Mouse (Mus musculus): Measurements from ENCODE around the gene Cerk. TPM values are rescaled to one million over a fixed set of nuclear protein-coding genes. Genes with fewer than 3 reads are reported as not detected.

Cerk gene
- polyA plus RNA-seq, 1 experiment from 2014 or later: 4.7 TPM

GRCm38 (mm10) chr15:86172526-86172925, 13.4 kb downstream of the Cerk start:
- H3K4me2 ChIP-seq (ENCODE audit: low read depth, low read length): no peak overlapping the region
- H3K36me3 ChIP-seq (ENCODE audit: control insufficient read depth, insufficient read depth): no peaks in the 10 kb centered on the region
- no peak overlapping the region for H3K9ac ChIP-seq (ENCODE audit: low read depth, low read length)
- H3K4me3 ChIP-seq (ENCODE audit: low read depth, low read length): no peak overlapping the region
- ATAC-seq (ENCODE audit: low read depth): no peak
- no peaks in the 10 kb centered on the region; the same call in 1 of the 2 replicates for H3K4me1 ChIP-seq (ENCODE audit: control insufficient read depth, low read depth, low read length)
- WGBS (ENCODE audit: insufficient replicate concordance): 45% methylated on average over 6 of the region's 6 CpGs
- H3K27ac ChIP-seq (ENCODE audit: low read length): no peak overlapping the region
- H3K27me3 ChIP-seq (ENCODE audit: control insufficient read depth, insufficient read depth, low read depth, low read length): no peaks in the 10 kb centered on the region
- no peaks in the 10 kb centered on the region for H3K9me3 ChIP-seq (replicated peaks; ENCODE audit: control insufficient read depth, low read length)

GRCm38 (mm10) chr15:86172124-86172523, 13.8 kb downstream of the Cerk start:
- no peak overlapping the region for H3K27ac ChIP-seq (ENCODE audit: low read length)
- H3K36me3 ChIP-seq (ENCODE audit: control insufficient read depth, insufficient read depth): no peaks in the 10 kb centered on the region
- no peaks in the 10 kb centered on the region for H3K9me3 ChIP-seq (replicated peaks; ENCODE audit: control insufficient read depth, low read length)
- no peaks in the 10 kb centered on the region; the same call in 1 of the 2 replicates for H3K4me1 ChIP-seq (ENCODE audit: control insufficient read depth, low read depth, low read length)
- H3K9ac ChIP-seq (ENCODE audit: low read depth, low read length): no peak overlapping the region
- no peak overlapping the region for H3K4me2 ChIP-seq (ENCODE audit: low read depth, low read length)
- no peak for ATAC-seq (ENCODE audit: low read depth)
- 39% methylated on average over 3 of the region's 3 CpGs for WGBS (ENCODE audit: insufficient replicate concordance)
- H3K4me3 ChIP-seq (ENCODE audit: low read depth, low read length): no peak overlapping the region
- H3K27me3 ChIP-seq (ENCODE audit: control insufficient read depth, insufficient read depth, low read depth, low read length): no peaks in the 10 kb centered on the region

GRCm38 (mm10) chr15:86171316-86171715, 14.6 kb downstream of the Cerk start:
- no peaks in the 10 kb centered on the region for H3K9me3 ChIP-seq (replicated peaks; ENCODE audit: control insufficient read depth, low read length)
- no peak overlapping the region for H3K4me3 ChIP-seq (ENCODE audit: low read depth, low read length)
- H3K9ac ChIP-seq (ENCODE audit: low read depth, low read length): no peak overlapping the region
- ATAC-seq (ENCODE audit: low read depth): no peak
- no peaks in the 10 kb centered on the region for H3K36me3 ChIP-seq (ENCODE audit: control insufficient read depth, insufficient read depth)
- H3K27ac ChIP-seq (ENCODE audit: low read length): no peak overlapping the region
- 66% methylated on average over 12 of the region's 12 CpGs for WGBS (ENCODE audit: insufficient replicate concordance)
- no peaks in the 10 kb centered on the region for H3K27me3 ChIP-seq (ENCODE audit: control insufficient read depth, insufficient read depth, low read depth, low read length)
- H3K4me1 ChIP-seq (ENCODE audit: control insufficient read depth, low read depth, low read length): no peaks in the 10 kb centered on the region; the same call in 1 of the 2 replicates
- no peak overlapping the region for H3K4me2 ChIP-seq (ENCODE audit: low read depth, low read length)

GRCm38 (mm10) chr15:86169817-86170110, 16.2 kb downstream of the Cerk start:
- Histone ChIP-seq H3K4me3 (ENCODE audit: low read depth, low read length) (no peak overlapping the region), H3K27ac (ENCODE audit: low read length) (no peak overlapping the region), H3K4me1 (ENCODE audit: control insufficient read depth, low read depth, low read length) (no peaks in the 10 kb centered on the region; the same call in 1 of the 2 replicates), H3K27me3 (ENCODE audit: control insufficient read depth, insufficient read depth, low read depth, low read length) (no peaks in the 10 kb centered on the region), H3K36me3 (ENCODE audit: control insufficient read depth, insufficient read depth) (no peaks in the 10 kb centered on the region), H3K4me2 (ENCODE audit: low read depth, low read length) (no peak overlapping the region), H3K9ac (ENCODE audit: low read depth, low read length) (no peak overlapping the region), H3K9me3 (replicated peaks; ENCODE audit: control insufficient read depth, low read length) (no peaks in the 10 kb centered on the region)
- peak; percentile 45 for ATAC-seq (ENCODE audit: low read depth)
- 55% methylated on average over 4 of the region's 4 CpGs for WGBS (ENCODE audit: insufficient replicate concordance)

GRCm38 (mm10) chr15:86168941-86169816, 16.8 kb downstream of the Cerk start:
- Histone ChIP-seq H3K4me3 (ENCODE audit: low read depth, low read length) (no peak overlapping the region), H3K9me3 (replicated peaks; ENCODE audit: control insufficient read depth, low read length) (no peaks in the 10 kb centered on the region), H3K9ac (ENCODE audit: low read depth, low read length) (no peak overlapping the region), H3K4me2 (ENCODE audit: low read depth, low read length) (no peak overlapping the region), H3K27me3 (ENCODE audit: control insufficient read depth, insufficient read depth, low read depth, low read length) (no peaks in the 10 kb centered on the region), H3K4me1 (ENCODE audit: control insufficient read depth, low read depth, low read length) (no peaks in the 10 kb centered on the region; the same call in 1 of the 2 replicates), H3K36me3 (ENCODE audit: control insufficient read depth, insufficient read depth) (no peaks in the 10 kb centered on the region), H3K27ac (ENCODE audit: low read length) (no peak overlapping the region)
- no peak for ATAC-seq (ENCODE audit: low read depth)
- WGBS (ENCODE audit: insufficient replicate concordance): 58% methylated on average over 12 of the region's 12 CpGs

GRCm38 (mm10) chr15:86168505-86168867, 17.5 kb downstream of the Cerk start:
- ATAC-seq (ENCODE audit: low read depth): 0 out of 2 replicates have a peak, but pooled peaks have one; percentile 7
- H3K9ac ChIP-seq (ENCODE audit: low read depth, low read length): no peak overlapping the region
- H3K27ac ChIP-seq (ENCODE audit: low read length): no peak overlapping the region
- no peaks in the 10 kb centered on the region for H3K27me3 ChIP-seq (ENCODE audit: control insufficient read depth, insufficient read depth, low read depth, low read length)
- no peaks in the 10 kb centered on the region for H3K9me3 ChIP-seq (replicated peaks; ENCODE audit: control insufficient read depth, low read length)
- WGBS (ENCODE audit: insufficient replicate concordance): 34% methylated on average over 7 of the region's 7 CpGs
- no peak overlapping the region for H3K4me2 ChIP-seq (ENCODE audit: low read depth, low read length)
- no peaks in the 10 kb centered on the region; the same call in 1 of the 2 replicates for H3K4me1 ChIP-seq (ENCODE audit: control insufficient read depth, low read depth, low read length)
- no peak overlapping the region for H3K4me3 ChIP-seq (ENCODE audit: low read depth, low read length)
- H3K36me3 ChIP-seq (ENCODE audit: control insufficient read depth, insufficient read depth): no peaks in the 10 kb centered on the region

GRCm38 (mm10) chr15:86167787-86168504, 18.0 kb downstream of the Cerk start:
- ATAC-seq (ENCODE audit: low read depth): peak; percentile 22; the same call in 1 of the 2 replicates
- 55% methylated on average over 10 of the region's 10 CpGs for WGBS (ENCODE audit: insufficient replicate concordance)
- H3K27me3 ChIP-seq (ENCODE audit: control insufficient read depth, insufficient read depth, low read depth, low read length): no peaks in the 10 kb centered on the region
- H3K4me3 ChIP-seq (ENCODE audit: low read depth, low read length): no peak overlapping the region
- H3K4me1 ChIP-seq (ENCODE audit: control insufficient read depth, low read depth, low read length): no peaks in the 10 kb centered on the region
- H3K4me2 ChIP-seq (ENCODE audit: low read depth, low read length): no peak overlapping the region
- H3K9ac ChIP-seq (ENCODE audit: low read depth, low read length): no peak overlapping the region
- no peaks in the 10 kb centered on the region for H3K9me3 ChIP-seq (replicated peaks; ENCODE audit: control insufficient read depth, low read length)
- H3K36me3 ChIP-seq (ENCODE audit: control insufficient read depth, insufficient read depth): no peaks in the 10 kb centered on the region
- H3K27ac ChIP-seq (ENCODE audit: low read length): no peak overlapping the region

GRCm38 (mm10) chr15:86167032-86167655, 18.8 kb downstream of the Cerk start:
- 75% methylated on average over 7 of the region's 7 CpGs for WGBS (ENCODE audit: insufficient replicate concordance)
- Histone ChIP-seq H3K9me3 (replicated peaks; ENCODE audit: control insufficient read depth, low read length) (no peaks in the 10 kb centered on the region), H3K4me2 (ENCODE audit: low read depth, low read length) (no peak overlapping the region), H3K27ac (ENCODE audit: low read length) (no peak overlapping the region), H3K27me3 (ENCODE audit: control insufficient read depth, insufficient read depth, low read depth, low read length) (no peaks in the 10 kb centered on the region), H3K4me1 (ENCODE audit: control insufficient read depth, low read depth, low read length) (no peaks in the 10 kb centered on the region), H3K9ac (ENCODE audit: low read depth, low read length) (no peak overlapping the region), H3K4me3 (ENCODE audit: low read depth, low read length) (no peak overlapping the region), H3K36me3 (ENCODE audit: control insufficient read depth, insufficient read depth) (no peaks in the 10 kb centered on the region)
- ATAC-seq (ENCODE audit: low read depth): no peak

Measured in liver, embryonic 16.5 days (tissue).